Mouse (Mus musculus): ENCODE measurements around the gene Gsk3b.
"Not testable (repeated sequence)": the region's sequence is repeated elsewhere in the genome, so short reads cannot be mapped to it uniquely, and the experiment has no call there.

Gsk3b gene

DNA sequence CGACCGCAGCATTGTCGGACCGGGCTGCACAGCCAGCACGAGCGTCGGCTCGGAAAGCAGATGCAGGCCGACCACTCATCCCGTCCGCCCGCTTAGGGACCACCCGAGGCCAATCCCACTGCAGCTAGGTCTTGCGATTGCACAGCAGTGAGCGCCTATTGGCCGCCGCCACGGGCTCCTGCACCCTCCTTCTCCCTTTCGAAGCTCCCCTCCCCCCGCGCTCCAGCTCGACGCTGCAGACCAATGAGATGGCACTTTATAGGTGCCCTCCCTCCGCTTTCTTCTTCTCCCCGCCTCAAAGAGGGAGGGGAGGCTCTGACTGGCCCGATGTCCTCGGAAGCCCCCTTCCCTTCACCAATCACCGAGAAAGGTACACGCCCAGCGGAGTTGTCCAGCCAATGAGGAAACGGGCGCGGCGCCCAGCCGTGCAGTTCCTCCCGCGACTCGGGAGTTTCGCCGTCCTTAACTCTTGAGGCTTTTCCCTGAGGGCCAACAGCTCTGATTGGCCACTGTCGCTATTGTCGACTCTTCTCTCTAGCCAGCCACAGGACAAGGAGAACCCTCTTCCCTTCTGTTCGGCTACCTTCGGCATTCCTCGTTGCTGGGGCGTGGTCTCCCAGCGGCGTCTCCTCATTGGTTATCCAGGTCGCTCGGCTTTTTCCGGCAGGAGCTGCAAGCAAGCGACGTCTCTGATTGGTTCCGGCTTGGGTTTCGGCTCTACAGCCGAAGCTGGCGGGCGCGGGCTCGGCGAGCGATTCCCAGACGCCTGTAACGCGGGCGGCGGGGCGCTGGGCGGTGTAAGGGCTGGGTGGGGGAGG lies at the start of gene Gsk3b:
TSS of gene Gsk3b (plus strand) at position 373 of the 818 bp plus-strand sequence.
- peak; percentile 99 for DNase-seq (ENCODE audit: low spot score)

DNA sequence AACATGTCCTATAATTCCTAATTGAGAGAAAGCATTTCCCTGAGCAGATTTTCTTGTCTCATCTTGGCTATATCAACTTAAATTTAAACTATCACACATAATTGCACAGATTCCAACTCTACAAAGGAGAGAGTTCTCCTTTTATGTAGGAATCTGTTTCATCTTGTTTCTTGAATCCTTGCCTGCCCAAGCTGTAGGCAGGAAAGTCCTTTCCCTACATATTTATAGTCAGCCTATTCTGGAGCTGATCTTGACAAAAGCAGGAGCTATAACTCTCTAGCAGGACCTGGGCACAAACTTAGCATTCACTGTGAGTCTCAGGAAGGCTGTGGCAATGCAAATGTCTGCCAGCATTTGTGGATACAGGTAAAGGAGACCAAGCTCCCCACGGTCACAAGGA lies 46.6 kb upstream of the Gsk3b start:
- no peak for DNase-seq (ENCODE audit: low spot score)

DNA sequence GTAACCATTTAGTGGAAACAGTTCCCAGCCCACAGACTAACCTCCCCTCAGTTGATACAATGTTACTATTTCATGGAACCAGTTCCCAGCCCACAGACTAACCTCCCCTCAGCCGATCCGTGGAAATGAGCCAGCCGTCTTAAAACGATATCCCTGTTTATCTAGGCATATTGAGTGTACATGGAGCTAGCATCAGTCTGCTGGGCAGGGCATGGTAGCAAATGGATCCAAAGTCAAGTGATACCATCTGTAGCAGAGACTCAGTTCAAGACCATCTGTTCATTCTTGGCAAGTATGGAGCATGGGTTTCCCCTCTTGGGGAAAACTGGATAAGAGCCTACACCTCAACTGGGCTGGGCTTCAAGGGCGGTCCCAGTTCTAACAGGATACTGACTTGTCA lies 44.2 kb upstream of the Gsk3b start:
- DNase-seq (ENCODE audit: low spot score): peak; percentile 35

DNA sequence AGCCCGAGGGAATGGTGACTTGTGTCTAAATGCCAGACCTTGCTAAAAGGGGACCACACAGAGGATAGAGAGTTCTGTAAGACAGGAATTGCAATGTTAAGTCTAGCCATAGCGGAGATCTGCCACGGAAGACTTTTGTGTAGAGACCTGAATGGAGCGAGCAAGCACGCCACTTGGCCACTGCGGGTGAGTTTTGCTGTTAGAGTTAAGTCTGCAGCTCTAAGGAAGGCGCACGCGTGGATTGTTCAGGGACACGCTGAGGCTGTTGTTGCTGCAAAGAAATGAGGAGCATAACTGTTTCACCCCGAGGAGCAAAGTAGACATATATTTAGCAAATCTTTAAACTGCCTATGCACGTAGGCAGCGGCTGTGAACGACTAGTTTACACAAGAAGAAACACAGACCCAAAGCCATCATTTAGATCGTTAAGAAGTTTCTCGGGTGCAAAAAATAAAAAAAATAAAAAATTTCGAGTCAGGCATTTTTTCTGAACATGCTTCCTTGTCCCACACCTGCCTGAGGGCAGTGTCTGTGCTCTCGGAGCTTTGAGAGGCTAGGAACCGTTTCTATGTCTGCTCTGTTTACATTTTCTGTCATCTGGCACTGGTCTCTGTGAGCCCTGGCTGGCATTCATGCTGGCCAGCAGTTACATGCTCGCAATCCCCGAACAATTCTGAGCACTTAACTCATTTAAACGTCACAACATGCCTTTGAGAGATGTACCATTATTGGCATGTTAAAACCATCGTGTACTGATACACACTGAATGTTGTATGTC lies 40.8 kb upstream of the Gsk3b start:
- DNase-seq (ENCODE audit: low spot score): no peak

DNA sequence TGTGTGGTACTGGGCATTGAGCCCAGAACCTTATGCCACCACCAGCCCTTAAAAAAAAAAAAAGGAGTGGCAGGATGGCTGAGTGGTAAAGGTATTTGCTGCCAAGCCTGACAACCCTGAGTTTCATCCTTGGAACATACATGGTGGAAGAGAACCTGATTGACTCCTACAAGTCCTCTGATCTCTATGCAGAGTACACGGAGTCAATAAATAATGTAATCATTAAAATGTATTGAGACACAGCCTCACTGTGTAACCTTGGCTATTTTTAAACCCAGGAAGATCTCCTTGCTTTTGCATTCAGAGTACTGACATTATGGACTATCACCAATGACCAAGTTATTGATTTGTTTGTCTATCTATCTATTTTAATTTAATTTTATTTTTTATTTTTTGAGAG lies 30.9 kb upstream of the Gsk3b start:
- no peak for DNase-seq (ENCODE audit: low spot score)

DNA sequence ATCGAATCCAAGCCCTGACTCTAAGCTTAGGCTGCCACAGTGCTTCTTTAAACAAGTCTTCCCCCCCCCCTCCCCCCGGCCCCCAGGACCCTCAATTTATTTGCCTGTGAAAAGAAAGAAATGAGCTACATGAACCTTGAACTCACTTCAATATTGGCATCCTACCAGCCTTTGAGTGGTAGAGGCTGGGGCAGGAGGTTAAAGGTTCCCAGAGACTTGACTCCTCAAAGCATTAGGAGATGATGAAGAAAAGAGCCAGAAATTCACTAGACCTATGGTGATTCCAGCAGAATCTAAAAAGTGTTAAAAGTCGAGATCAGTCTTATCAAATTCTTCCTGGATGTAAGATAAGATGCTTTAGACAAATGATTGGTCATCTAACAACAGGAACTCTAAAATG lies 30.0 kb upstream of the Gsk3b start:
- no peak for DNase-seq (ENCODE audit: low spot score)

DNA sequence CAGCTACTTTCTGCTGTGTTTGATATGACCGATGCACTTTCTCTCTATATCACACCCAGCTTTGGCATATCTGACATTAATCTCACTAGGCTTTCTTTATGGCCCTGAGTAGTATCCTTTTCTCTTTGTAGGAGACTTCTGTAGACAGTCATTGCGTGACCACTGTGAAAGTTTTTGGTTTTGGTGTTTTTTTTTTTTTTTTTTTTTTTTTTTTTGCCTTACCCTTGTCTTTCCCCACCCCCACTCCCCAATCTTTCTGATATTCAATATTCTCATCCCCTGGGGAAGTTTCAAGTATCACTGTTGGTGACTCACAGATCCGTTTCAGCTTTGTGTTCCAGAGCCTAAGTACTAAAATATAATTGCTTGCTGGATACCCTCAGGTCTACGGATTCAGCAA lies 29.2 kb upstream of the Gsk3b start:
- no peak for DNase-seq (ENCODE audit: low spot score)

DNA sequence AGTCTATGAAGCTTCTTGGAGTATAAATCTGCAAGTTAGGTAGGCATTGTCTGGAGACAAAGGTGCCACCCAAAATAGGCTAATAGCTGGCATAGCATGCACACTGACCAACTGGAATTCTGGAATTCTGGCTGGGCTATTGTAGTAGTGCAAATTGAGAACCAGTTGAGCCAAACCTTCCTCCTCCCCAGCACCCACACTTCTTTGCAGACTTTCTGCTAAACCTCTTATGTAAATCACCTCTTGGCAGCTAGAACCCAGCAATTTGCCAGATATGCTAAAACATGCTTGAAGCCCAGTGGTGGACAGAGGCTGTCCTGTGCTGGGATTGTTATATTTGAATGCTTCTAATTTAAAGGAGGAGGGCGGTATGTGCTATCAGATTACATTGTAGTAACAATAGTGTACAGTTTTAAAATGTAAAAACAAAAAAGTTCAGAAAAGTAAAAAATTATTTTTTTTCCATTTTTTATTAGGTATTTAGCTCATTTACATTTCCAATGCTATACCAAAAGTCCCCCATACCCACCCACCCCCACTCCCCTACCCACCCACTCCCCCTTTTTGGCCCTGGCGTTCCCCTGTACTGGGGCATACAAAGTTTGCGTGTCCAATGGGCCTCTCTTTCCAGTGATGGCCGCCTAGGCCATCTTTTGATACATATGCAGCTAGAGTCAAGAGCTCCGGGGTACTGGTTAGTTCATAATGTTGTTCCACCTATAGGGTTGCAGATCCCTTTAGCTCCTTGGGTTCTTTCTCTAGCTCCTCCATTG lies 14.8 kb upstream of the Gsk3b start:
- not testable (repeated sequence) for DNase-seq (ENCODE audit: low spot score)

DNA sequence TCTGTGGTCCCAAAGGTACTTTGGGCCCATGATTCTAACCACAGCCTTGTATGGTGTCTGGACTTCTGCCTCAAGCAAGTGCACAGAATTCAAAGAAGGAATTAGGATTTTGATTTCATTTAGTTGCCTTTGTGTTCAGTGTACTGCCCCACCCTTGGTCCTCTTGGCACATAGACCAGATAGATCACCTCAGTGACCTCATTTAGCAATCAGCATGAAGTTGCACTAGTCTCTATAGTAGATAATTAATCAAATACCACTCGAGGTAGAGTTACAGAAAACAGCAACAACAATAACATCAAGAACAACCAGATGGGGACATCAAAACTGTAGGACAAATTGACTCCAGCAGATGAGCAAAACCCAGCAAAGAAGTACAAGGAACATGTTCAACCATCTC lies 8.6 kb upstream of the Gsk3b start:
- DNase-seq (ENCODE audit: low spot score): no peak

DNA sequence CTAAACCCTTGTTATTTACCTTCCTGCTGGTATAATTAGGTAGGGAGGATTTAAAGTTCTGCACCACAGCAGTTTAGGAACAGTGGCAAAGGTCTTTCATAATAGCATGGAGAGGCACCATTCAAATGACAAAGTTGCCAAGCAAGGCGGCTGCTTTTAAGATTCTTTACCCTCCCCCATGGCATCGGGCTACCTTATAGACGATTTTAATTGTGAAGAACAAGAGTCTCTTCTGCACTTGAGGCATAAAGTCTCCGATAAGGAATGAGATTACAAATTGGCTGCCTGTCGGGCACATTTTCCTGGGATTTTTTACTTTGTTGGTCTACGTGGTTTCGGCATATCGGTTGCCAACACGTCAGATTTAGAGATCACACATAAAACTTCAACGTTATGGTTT lies 1.6 kb upstream of the Gsk3b start:
- DNase-seq (ENCODE audit: low spot score): no peak

DNA sequence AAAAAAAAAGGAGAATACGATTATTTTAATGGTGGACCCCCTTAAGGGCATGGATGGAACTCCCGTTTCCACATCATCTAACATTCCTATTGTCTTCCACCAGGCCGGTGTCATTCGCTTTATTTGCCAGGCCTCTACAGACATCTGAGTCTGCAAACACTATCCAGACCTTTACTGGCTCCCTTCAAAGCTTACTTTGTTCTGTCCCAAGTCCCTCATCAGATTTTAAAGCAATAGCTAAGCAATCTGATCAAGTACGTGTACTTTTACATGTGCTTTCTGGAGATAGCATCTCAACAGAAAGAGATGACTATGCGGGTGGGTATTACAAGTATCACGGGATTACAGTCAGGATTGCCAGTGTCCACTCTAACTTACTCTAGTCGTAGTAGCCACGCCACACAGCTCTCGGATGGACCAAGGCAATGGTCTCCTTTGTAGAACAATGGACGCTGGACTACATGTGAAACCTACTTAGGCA lies 1.1 kb upstream of the Gsk3b start:
- no peak for DNase-seq (ENCODE audit: low spot score)

DNA sequence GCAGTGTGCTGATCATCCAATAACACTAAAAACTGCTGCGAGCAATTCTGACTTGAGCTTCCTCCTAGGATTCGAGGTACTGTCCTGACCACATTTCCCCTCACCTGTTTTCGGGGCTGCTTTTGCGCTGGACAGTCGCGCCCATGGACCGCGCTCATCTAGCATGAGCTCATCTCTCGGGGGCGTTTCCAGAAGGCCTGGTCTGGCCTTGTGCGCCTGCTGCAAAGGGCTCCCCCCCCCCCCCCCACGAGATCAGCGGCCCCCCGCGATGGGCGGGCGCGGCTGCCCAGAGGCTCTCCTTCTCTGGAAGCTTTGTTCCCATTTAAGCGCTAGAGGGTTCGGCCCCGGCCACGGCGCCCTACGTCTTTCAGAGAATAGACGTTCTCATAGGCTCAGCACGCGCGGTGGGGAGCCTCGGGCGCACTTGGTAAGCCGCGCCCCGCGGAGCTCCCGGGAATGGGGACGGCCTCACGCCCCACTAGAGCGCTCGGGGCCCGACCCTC lies 624 bp upstream of the Gsk3b start:
- no peak for DNase-seq (ENCODE audit: low spot score)

DNA sequence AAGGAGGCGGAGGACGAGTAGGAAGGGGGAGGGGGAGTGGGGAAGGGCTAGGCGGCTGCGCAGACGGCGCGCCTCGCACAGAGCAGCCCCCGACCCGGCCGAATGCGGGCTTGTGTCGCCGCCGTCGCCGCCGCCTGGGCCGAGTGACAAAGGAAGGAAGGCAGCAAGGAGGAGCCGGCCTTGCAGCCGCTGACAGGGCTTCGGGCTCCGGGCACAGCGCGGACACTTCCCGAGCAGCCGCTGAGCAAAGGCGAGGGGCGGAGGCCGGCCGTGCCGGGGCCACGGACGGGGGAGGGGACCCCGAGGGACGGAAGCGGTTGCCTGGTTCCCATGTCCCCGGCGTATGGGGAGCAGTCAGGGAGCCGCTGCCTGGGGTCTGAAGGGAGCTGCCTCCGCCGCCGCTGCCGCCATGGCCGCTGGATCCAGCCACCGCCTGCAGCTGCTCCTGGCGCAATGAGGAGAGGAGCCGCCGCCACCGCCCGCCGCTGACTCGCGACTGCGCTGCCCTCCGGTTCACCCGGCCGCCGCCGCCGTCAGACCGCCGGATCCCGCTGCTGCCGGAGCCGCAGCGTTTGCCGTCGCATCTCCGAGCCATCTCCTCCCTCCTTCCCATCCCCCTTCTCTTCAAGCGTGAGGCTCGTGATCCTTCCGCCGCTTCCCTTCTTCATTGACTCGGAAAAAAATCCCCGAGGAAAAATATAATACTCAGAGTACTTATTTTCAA lies 808 bp downstream of the Gsk3b start:
- DNase-seq (ENCODE audit: low spot score): no peak

DNA sequence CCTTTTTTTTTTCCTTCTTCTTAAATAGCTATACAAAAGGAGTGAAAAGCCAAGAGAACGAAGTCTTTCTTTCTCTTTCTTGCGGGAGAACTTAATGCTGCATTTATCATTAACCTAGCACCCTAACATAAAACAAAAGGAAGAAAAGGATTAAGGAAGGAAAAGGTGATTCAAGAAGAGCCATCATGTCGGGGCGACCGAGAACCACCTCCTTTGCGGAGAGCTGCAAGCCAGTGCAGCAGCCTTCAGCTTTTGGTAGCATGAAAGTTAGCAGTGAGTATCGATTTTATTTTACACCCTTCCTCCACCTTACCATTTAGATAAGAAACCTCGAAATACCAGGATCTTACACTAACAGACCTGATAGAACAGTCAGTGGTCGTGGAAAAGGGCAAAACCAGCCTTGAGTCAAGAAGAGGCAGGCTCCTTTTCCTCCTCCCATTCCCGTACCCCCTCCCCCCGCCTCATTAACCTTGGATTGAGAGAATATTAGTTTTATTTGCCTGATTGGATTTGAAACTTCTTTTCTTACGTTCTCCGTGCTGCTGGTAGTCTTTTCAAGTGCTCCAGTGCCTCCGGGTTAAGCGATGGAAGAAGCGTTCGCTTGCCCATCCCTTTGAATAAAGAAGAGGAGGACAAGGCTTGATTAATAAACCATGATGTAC lies 1.7 kb downstream of the Gsk3b start:
- DNase-seq (ENCODE audit: low spot score): no peak

DNA sequence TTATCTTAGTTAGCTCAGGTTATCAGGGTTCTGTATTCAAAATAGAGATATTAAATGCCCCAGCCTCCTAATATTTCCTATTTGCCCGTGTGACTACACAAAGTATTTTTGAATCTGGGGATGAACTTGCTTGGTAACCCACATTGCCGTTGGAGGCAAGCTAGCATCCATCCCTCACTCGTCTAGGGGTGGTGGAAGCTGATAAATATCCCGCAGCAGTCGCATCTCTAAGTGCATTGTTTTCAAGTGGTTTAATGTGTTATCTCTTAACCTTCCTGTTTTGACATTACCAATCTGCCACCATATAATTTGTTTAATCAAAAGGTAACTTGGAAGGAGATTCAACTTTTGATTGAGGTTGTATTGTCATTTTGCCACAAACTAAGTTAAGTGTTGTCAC lies 2.2 kb downstream of the Gsk3b start:
- DNase-seq (ENCODE audit: low spot score): no peak

DNA sequence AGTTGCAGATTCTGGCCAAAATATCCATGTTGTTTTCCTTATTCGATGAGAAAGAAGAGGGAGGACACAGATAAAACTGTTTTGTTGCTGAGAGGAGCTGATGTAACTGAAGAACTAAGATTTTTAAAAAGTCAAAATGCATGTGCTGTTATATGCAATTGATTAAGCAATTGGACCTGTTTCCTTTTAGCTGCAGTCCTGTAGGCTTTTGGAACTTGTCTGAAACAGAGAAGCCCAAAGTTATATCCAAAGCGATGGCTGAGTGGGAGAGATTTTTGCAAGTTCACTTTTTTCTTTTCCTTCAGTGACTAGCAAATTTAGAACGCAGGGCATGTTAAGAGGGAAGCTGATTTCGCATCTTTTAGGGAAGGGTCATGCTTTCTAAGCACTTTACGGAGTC lies 2.9 kb downstream of the Gsk3b start:
- no peak for DNase-seq (ENCODE audit: low spot score)

DNA sequence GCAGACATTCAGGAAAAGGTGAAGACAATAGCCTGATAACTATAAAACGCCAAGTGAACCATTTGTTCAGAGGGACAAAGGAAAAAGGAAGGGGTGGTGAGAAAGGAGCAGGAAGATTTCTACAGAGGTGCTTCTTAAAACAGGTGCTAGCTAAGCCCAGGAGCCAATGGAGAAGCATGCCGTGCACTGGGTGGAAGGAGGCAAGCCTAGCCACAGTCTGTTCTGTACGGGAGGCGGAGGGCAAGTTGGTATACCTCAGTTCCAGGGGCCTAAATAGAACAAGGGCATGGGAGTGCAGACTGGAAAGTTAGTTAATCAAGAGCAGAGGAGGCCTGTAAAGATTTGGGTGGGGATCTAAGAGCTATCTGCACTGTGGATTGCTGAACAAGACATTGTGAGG lies 3.8 kb downstream of the Gsk3b start:
- DNase-seq (ENCODE audit: low spot score): no peak

DNA sequence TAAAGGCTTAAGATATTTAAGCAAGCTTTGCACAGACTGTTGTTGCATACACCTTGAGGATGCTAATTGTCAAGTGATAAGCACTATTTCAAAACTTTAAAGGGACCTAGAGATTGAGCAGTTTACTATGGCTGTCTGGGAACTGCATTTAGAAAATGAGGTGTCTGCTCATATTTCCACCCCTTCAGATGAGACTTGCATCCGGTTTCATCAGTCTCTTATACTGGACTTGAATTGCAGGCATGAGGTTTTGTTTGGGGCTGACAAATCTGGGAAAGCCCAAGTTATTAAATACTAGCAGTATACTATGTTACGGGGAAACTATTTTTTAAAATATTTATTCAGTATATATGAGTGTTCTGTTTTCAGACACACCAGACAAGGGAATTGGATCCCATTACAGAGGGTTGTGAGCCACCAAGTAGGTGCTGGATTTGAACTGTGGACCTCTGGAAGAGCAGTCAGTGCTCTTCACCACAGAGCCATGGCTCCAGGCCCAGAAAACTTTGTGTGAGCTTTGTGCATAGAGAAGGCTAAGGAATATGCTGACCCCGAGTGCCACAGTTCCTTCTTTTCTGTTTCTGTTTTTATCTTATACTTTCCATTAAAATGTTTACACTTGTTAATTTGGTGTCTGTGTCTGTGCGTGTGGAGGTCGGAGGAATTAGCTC lies 6.5 kb downstream of the Gsk3b start:
- no peak for DNase-seq (ENCODE audit: low spot score)

DNA sequence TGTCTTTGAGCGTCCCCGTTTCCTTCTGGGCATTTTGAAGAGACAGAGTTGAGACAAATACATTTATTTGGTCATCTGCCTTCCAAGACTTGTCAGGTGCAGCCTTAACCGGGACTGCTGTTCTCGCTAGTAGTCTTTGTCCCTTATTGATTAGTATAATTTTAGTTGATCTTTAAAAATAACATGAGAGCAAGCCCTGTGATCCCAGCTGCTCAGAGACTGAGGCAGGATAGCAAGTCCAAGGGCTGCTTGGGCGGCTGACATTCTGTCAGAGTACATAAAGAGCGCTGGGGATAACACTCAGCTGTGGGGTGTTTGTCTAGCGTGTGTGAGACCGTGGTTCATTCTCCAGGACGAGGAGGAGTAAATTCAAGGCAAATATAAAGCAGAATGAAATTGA lies 8.7 kb downstream of the Gsk3b start:
- no peak for DNase-seq (ENCODE audit: low spot score)

DNA sequence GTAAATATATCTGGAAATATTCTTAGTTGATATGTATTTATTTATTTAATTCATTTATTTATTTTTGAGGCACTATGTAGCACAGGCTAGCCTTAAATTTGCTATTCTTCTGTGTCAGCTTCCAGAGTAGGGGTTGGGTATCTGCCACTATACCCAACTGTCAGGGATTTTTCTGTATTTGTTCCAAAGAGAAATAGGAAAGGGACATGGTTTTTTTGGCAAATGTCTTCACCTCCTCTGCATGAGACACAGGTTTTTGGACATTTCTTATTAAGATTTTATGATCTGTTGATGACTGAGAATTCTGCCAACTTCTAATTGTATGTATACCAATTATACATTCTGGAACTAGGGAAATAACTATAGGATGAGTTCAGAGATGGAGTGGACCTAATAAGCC lies 10.5 kb downstream of the Gsk3b start:
- DNase-seq (ENCODE audit: low spot score): no peak

DNA sequence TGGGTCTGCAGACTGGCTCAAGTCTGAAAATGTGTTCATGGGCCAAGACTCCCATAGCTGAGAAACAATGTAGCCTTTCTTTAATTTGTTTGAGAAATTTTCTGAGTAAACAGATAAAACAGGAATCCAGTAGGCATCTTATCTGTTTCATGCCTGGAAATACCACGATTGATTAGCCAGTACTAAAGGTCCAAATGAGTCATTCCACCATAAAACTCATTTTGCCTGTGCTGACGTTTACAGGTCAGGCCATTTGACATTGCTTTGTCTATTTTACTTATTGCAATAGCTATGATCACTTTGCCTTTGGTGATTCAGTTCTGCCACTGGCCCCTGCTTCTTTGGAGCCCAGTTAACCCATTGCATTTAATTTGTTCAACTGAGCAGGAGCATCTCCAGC lies 11.8 kb downstream of the Gsk3b start:
- no peak for DNase-seq (ENCODE audit: low spot score)
